Mouse (Mus musculus): Measurements from ENCODE around the gene Nrros. TPM values are rescaled to one million over a fixed set of nuclear protein-coding genes. Genes with fewer than 3 reads are reported as not detected.
"Not testable (repeated sequence)": the region's sequence is repeated elsewhere in the genome, so short reads cannot be mapped to it uniquely, and the experiment has no call there.

The Nrros gene
- polyA plus RNA-seq, 1 experiment = 6.9 TPM

GRCm38 (mm10) chr16:32120454-32120853 is 44.9 kb downstream of the Nrros start:
- DNase-seq (ENCODE audit: extremely low spot score in 1 of 2, low spot score in 1 of 2) = no peak

- DNase-seq (ENCODE audit: extremely low spot score in 1 of 2, low spot score in 1 of 2) = no peak
Observed at GRCm38 (mm10) chr16:32116186-32116585, 49.2 kb downstream of the Nrros start.

- DNase-seq (ENCODE audit: extremely low spot score in 1 of 2, low spot score in 1 of 2) = no peak
Observed at GRCm38 (mm10) chr16:32115781-32116180, 49.6 kb downstream of the Nrros start.

DNA sequence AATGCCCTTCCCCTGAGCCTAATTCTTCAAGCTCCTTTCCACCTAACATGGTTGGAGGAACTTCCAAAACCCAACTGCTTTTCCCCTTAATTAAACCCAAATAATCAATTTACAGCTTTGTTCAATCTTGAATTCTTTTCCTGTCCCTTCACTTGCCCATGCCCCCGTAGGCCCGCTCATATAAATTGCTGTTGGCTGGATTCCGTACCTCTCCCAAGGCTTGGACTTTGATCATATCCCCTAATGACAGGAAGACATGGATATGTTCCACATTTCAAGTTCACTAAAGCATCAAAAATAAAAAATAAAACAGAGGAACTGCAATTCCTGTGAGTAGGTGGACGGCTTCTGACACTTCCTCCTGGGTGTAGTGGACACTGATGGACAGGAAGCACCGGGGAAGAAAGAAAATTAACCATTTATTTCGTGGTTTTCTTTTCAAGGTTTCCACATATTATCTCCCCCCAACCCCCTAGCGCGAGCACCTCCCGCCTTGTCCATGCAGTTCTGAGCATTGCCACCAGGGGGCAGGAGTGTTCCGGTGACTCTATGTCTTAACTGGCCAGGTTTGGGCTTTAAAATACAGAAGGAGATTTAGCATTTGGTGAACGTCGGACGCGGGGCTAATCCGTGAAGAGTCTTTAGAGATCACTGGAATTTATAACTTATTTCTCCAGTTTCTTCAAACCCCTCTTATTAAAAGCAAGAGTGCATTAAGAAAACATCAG is 50.3 kb downstream of the Nrros start:
- peak; percentile 49 to 91 for DNase-seq (ENCODE audit: extremely low spot score in 1 of 2, low spot score in 1 of 2)

DNA sequence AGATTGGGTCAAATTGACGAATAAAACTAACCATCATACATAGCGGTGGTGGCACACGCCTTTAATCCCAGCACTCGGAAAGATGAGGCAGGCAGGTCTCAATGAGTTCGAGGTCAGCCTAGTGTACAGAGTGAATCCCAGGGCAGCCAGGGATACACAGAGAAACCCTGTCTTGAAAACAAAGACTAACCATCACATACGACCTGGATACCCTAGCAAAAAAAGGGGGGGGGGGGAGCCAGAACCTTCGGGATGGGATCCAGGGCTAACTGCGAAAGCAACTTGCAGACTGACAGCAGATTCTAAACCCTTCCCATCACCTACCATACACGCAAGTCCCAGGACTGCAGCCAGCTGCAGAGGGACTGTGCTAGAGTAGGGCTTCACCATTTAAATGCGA is 51.0 kb downstream of the Nrros start:
- no peak for DNase-seq (ENCODE audit: extremely low spot score in 1 of 2, low spot score in 1 of 2)

DNA sequence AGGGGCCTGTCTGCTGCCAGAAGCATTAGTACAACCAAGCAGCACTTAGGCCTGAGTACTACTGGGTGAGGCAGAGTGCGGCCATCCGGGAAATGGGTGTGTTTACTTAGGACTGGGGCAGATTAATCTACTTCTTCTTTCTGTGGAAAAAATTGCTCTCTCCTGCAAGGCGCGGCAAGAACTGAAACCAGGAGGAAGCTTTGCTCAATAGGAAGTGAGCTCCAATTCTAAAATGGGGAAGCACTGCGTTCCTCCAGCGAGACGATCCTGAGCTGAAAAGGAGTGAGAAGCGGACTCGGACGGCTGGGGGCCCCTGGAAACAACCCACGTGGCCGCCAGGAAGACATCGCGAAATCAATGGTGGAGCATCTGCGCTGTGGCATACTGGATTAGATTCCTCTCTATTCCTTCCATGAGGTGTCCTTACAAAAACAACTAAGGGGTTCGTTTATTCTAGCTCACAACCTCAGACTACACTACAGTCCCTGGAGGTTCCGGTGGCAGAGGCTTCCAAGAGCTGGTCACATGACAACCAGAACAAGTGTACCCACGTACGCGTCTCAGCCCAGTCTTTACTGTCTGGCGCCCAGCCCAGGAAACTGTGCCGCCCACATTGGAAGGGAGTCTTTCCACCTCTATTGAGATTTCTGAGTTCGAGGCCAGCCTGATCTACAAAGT is 51.7 kb downstream of the Nrros start:
- DNase-seq (ENCODE audit: extremely low spot score in 1 of 2, low spot score in 1 of 2) = peak in 1 of 2 experiments; percentile 70

DNA sequence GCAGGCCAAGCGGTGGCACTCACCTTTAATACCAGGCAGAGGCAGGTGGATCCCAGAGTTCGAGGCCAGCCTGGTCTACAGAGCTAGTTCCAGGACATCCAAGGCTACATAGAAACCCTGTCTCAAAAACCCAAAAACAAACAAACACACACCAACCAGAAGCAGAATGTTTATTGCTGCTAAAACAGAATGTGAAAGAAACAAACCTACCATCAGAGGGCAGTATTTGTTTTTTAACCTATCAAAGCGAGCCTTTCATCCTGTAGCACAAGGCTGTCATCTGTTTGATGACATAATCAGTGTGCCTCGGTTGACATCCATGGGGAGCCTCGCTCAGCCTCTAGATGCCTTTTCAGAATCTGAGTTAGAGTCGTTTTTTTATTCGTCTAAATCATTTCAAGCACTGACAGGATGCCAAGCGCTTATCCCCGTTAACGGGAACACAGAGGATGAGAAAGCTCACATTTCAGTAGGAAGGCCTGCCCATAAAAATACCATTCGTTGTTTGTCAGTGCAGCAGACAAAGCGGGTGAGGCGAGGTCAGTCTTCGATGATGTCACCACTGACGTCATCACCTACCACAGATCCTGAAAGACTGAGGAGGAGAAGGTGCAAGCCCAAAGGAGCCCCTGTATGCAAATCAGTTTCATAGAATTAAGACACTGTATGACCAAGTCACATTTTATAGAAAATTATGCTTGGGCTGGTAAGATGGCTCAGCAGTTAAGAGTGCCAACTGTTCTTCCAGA is 54.3 kb downstream of the Nrros start:
- DNase-seq (ENCODE audit: extremely low spot score in 1 of 2, low spot score in 1 of 2) = peak in 1 of 2 experiments; percentile 47

- DNase-seq (ENCODE audit: extremely low spot score in 1 of 2, low spot score in 1 of 2) = no peak
Observed at GRCm38 (mm10) chr16:32108578-32108977, 56.8 kb downstream of the Nrros start.

DNA sequence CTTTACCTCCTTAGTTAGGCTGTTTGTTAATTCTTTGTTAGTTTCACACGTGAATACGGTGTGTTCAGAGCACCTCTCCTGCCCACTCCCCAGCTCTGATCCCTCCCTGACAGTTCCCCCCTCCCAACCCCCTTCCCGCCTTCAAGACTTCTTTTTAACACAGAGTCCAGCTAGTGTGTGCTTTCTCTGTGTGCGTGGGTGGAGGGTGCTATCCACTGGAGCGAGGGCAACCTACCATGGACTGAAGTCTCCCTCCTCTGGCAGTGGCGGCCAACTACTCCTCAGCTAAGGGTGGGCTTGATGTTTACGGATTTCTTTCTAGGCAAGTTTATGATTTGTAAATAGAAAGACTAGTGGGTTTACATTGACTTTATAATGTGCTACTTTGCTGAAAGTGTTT is 57.2 kb downstream of the Nrros start:
- no peak for DNase-seq (ENCODE audit: extremely low spot score in 1 of 2, low spot score in 1 of 2)

DNA sequence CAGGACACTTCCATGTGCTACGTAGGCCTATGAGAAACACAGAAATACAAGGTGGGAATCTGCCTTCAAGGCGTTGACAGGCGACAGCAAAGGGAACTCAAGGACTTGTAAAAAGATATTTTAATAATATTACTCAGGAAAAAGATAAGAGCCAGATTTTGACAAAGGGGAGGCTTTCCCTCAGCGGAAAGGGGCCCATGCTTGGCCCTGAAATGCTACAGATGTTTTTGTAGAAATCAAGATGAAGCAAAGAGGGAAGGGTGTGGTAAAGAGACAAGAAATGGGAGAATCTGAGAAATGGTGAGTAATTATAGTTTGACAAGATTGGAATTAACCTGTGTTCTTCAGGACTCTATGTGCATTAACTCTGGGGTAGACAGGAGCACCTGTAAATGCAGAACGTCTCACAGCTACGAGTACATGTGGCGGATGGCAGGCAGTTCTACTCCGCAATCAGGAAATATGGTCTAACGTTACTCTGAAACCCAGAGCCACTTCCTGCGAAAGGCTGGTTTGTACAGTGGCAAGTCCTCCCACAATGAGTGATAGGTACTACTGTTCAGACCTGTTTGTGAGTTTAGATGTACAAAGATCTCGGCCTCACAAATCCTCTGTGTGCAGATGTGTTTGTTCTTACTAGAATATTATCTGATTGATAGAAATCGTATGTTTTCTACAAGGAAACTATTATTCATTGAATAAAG is 57.9 kb downstream of the Nrros start:
- DNase-seq (ENCODE audit: extremely low spot score in 1 of 2, low spot score in 1 of 2) = no peak

DNA sequence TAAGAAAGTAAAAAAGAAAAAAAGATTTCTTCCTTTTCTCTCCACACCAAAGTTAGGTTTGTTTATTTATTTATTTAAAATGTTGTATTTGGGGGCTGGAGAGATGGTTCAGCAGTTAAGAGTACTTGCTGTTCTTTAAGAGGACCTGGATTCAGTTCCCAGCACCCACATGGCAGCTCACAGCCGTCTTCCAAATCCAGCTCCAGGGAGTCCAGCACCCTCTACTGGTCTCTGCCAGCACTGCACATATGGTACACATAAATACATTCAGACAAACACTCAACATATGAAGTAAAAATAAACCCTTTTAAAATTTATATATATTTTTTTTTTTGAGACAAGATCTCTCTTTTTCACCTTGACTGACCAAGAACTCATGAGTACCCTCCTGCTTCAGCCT is 59.7 kb downstream of the Nrros start:
- no peak for DNase-seq (ENCODE audit: extremely low spot score in 1 of 2, low spot score in 1 of 2)

GRCm38 (mm10) chr16:32102295-32102694 is 63.1 kb downstream of the Nrros start:
- no peak for DNase-seq (ENCODE audit: extremely low spot score in 1 of 2, low spot score in 1 of 2)

DNA sequence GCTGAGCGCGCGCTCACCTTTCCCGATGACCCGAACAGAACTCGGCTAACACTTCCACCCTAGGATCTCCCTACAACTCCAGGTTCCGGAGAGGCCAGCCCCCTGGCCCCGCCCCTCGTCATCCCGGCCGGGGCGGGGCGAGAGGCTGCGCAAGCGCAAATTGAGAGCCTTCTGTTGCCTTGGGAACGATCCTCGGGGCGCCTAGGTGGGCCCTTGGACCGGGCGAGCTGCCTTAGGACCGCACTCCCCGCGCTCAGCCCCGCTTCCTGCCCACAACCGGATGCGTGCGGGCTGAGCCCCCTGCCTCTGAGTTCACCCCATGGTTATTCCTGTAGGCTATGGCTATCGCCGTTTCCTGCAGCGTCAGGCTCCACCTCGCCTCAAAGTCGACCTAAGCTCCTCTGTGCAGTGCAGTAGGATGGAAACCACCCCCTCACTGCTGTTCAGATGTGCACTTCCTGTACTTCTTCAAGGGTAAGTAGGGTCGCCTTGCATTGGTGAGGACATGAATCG is 65.7 kb downstream of the Nrros start, which contains the start of the genes Pigx and Cep19:
Gene Pigx, minus strand, starts transcription at position 103 of the 513 bp plus-strand sequence.
Gene Cep19, plus strand, starts transcription at position 163 of the 513 bp plus-strand sequence.
- peak; percentile 72 to 89 for DNase-seq (ENCODE audit: extremely low spot score in 1 of 2, low spot score in 1 of 2)

DNA sequence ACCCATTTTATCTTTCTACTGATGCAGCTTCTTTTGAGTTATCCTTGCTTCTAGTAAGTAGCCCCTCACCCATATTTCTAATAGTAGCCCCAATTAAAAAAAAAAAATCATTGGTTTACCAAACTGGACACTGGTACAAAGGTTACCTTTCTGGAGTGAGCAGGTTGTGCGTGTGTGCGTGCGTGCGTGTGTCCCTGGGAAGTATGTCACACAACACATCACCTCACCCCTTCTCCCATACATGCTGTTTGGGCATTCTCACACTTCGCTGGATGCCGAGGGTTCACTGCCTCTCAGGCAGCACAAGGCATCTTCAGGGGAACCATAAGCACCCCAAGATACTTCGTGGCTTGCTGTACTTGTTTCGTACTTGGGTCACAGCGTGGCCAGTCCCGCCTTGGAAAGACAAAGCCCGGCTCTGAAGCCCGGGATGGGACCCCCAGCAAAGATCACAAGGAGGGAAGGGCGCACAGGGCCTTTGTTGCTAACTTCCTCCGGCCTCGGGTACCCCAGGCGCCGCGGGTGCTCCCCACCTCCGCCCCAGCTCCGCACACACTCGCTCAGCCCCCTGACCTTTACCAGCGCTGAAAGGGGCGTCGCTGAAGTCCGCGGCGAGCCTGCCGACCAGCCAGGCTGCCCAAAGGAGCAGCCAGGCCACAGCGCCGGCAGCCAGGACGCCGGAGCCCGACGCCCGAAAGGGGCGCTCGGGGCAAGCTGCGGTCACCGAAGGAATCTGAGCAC is 66.3 kb downstream of the Nrros start:
- DNase-seq (ENCODE audit: extremely low spot score in 1 of 2, low spot score in 1 of 2) = no peak

DNA sequence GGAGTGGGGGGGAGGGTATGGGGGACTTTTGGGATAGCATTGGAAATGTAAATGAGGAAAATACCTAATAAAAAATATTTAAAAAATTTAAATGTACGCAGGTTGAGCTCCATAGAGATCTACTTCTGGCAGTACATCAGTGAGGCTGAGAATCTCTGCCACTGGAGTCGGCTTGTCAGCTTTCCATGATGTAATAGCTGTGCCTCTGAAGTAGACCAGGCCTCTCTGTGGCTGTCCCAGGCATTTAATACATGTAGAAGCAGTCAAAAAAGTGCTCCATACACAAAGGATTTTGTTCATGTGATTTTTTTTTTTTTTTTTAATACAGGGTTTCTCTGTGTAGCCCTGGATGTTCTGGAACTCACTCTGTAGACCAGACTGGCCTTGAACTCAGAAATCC is 67.6 kb downstream of the Nrros start:
- DNase-seq (ENCODE audit: extremely low spot score in 1 of 2, low spot score in 1 of 2) = not testable (repeated sequence)

Other genes with a start within 250 kb of the Nrros start
- gene Pigz, start 231.7 kb downstream of the Nrros start, polyA plus RNA-seq (2012; rRNA removed) = 8.8 and 11.6 TPM in 2 replicates
- gene 0610012G03Rik, start 217.1 kb downstream of the Nrros start, polyA plus RNA-seq (2012; rRNA removed) = 75.0 and 89.4 TPM in 2 replicates
- gene Ncbp2, start 217.1 kb downstream of the Nrros start, polyA plus RNA-seq (2012; rRNA removed) = 80.2 and 105 TPM in 2 replicates
- gene Senp5, start 162.3 kb downstream of the Nrros start, polyA plus RNA-seq (2012; rRNA removed) = 20.6 and 20.7 TPM in 2 replicates
- gene Pak2, start 86.3 kb downstream of the Nrros start, polyA plus RNA-seq (2012; rRNA removed) = 17.4 and 18.7 TPM in 2 replicates
- 29.8 and 30.9 TPM in 2 replicates for gene Pigx, start 65.9 kb downstream of the Nrros start, polyA plus RNA-seq (2012; rRNA removed)
- 54.8 and 63.1 TPM in 2 replicates for gene Cep19, start 65.8 kb downstream of the Nrros start, polyA plus RNA-seq (2012; rRNA removed)
- gene Bex6, start 14.2 kb upstream of the Nrros start, polyA plus RNA-seq (2012; rRNA removed) = not detected in 2 replicates
- gene Fbxo45, start 81.6 kb upstream of the Nrros start, polyA plus RNA-seq (2012; rRNA removed) = 23.1 and 25.6 TPM in 2 replicates
- gene Wdr53, start 81.6 kb upstream of the Nrros start, polyA plus RNA-seq (2012; rRNA removed) = 10.6 and 11.9 TPM in 2 replicates
- gene Smco1, start 105.9 kb upstream of the Nrros start, polyA plus RNA-seq (2012; rRNA removed) = 0.13 and 0.26 TPM in 2 replicates
- 15.5 and 16.9 TPM in 2 replicates for gene Rnf168, start 111.9 kb upstream of the Nrros start, polyA plus RNA-seq (2012; rRNA removed)
- 15.4 and 16.8 TPM in 2 replicates for gene Ubxn7, start 166.7 kb upstream of the Nrros start, polyA plus RNA-seq (2012; rRNA removed)
- gene Tm4sf19, start 234.9 kb upstream of the Nrros start, polyA plus RNA-seq (2012; rRNA removed) = 0.08 TPM in 1 of 2 replicates, not detected in the other